Mouse (Mus musculus) urinary bladder, postnatal 36 days (tissue): ENCODE data around the gene Bcam.

Experiments used
- DNase-seq, 2 experiments: peaks; one replicate each; pipeline ENCODE4 v3.0.0; 2022; ENCODE audit warnings: low spot score in 2 of 2, mixed read lengths in 1 of 2

Gene Bcam

DNA sequence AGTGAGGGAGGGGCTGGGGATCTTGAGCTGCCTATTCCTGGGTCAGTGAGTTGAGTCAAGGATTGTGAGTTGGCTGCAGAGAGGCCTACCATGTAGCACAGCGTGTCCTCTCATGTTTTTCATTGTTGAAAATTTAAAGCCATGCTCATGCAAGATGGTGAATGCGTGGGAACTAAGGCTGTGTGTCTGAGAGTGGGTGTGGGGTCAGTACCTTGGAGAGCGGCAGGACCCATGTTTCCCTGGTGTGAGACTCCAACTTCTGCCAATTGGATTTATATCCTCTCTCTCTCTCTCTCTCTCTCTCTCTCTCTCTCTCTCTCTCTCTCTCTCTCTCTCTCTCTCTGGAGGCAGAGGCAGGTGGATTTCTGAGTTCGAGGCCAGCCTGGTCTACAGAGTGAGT lies 44.3 kb downstream of the Bcam start:
- DNase-seq, result no peak

DNA sequence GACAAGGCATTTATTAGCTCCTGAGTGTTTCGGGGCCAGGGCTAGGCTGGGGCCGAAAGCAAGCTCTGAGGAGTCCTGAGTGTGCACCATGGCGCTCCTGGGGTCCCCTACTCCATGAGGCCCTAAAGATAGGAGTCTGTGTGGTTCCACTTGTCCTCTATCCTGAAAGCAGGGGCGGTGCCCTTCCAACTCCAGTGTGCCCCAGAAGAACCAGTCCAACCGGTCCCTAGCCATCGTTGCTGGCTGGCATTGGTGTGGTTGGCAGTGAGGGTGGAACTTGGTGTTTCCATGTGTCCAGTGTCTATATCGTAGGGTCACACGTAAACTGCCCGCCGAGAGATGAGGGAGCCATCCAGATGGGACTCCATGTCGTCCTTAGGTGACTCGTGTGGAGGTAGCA lies 46.6 kb downstream of the Bcam start:
- DNase-seq, result peak; percentile 68 to 78

DNA sequence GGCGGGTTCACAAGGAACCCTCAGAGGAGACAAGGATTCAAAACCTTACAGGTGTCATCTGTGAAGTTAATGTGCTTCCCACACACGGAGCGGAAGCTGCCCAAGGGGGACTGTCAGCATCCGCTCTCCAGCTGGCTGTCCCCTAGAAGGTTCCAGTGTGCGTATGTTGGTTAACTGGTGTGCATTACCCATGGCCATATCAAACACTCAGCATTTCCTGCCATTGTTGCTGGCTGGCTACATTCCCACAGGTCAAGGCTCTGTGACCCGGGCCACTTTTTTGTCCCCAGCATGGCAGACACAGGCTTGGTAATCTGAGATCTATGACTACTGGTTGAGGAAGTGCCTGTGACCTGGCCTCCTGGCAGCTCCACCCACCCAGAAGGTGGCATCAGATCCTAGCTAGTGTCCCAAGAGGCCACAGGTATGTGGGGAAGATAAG lies 48.0 kb downstream of the Bcam start:
- DNase-seq, result peak in 1 of 2 experiments; percentile 44

DNA sequence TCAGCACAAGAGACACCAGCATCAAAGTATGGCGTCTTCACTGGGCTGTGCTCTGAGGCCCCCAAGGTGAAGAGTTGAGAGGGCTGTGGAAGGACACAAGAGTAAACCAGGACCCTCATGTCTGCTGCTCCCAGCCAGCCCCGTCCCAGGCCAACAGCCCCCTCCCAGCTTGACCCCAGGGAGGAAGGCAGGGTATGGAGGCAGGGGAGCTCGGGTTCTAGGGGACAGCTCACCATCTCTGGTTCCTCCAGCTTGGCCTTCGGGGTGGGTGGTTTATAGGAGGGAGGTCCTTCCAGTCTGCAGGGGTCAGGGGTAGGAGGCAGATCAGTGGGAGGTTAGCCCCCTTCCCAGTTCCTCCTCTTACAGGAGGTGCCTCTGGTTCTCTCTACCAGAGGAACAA lies 51.6 kb downstream of the Bcam start:
- no peak for DNase-seq

DNA sequence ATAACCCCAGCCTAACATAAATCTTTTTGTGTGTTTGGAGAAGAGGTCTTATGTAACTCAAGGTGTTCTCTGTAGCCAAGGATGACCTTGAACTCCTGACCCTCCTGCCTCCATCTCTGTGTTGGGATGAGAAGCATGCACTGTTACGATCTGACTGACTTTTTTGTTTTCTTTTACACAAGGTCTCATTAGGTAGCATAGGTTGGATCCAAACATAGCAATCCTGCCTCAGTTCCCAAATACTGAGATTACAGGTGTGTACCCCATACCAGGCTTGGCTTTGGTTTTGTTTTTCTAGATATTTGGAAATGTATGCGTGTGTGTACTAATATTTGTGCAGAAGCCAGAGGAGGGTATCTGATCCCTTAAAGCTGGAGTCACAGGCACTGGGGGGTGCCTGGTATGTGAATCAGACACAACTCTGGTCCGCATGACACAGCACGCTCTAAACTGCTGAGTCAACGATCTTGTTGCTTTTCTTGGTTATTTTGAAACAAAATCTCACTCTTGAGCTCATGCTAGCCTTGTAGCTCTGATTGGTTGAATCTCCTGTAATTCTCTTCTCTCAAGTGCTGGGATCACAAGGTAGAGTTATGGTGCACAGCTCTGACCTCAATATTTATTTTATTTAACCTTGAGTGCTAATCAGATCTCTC lies 52.4 kb downstream of the Bcam start:
- DNase-seq, result no peak

DNA sequence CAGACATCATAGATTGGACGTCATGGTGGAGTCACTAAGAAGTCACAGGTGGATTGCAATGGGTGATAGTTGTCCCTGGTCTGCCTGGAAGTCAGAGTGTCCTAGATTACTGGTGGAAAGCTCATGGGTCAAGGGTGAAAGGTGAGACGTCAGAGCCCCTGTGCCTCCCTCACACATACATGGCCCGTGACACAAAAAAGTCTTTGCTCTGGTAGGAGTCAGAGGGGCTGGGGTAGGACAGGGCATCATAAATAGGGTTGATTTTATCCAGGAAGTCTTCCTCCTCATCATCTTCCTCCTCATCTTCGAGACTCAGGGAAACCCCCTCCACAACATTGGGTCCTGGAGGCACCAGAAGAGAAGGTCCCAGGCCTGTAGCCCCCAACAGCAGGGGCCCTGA lies 53.5 kb downstream of the Bcam start:
- DNase-seq, result no peak

DNA sequence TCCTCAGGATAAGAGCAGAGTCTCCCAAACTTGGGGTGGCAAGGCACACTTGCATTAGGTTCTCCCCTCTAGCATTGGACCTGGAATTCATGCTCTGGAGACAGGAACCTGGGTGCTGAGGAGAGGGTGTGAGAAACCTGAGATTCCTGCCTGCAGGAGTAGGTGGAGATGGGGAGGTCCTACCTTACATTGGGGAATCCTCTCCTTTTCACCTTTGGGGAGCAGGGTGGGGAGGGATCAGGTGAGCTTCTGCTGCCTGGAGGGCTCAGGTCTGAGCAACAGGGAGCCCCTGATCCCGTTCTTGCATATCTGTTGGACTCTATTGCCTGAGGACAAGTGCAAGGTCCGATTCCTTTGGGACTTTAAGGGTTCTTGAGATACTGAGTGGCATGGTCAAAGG lies 54.0 kb downstream of the Bcam start:
- DNase-seq, result no peak

DNA sequence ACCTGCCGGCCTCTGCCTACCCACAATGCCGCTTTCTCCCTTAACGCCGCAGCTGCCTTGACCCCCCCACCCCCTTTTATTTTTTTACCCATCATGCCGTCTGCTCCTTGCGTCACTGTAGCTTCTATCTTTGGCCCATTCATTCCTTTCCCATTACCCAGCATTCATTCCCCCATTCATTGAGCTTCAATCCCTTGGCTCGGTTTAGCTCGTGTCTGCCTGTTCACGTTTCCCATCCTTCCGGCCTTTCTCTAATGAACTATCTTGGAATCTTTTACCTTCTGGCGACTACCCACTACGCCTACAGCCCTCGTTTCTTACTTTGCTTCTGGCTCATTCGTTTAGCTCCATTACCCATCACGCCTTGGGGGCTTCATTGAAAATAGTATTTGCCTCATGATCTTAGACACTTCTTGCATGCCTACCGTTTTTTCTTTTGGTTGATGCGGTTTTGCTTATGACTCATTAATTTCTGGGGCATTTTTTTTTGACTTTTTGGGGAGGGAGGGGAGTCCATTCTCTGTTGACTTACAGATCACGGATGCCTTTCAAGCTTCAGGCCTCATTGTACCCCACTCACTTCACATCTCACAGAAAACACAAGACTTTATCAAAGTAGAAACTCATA lies 54.6 kb downstream of the Bcam start:
- DNase-seq, result no peak

DNA sequence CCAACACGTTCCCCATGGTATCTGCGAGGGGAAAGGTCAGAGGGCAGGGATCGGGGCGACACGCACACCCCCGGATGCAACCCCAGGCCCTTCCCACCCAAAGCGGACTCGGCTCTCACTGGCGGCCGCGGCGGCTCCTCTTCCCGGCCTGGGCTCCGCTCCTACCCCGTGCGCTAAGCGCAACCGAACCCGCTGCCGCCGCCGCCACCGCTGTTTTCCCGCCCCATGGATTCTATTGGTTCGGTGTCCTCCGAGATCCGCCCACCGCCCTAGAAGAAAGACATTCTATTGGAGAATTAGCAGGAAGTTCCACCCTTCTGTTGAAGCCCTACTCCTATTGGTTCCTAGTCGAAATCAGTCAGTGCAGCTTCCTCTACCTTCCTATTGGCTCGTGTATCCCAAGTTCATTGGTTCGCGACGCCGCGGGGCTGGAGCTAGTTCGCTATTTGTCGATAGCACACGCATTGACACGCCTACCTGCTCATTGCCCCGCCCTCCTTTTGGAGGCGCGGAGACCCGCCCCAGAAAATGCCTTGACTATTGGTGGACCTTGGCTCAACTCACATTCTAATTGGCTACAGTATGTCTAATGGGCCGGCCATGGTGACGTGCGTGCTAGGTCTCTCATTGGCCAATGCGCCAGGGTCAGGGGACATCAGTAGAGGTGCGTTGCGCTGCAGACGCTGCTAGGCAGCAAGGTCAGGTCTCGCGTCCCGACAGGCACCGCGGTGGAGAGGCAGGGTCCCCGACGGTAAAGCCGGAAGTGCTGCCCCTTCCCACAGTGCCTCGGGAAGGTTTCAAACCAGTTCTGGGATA lies 55.4 kb downstream of the Bcam start, which contains the start of gene Tomm40:
TSS of gene Tomm40 (minus strand) at position 200 of the 816 bp plus-strand sequence.
- DNase-seq, result peak; percentile 98 to 99

DNA sequence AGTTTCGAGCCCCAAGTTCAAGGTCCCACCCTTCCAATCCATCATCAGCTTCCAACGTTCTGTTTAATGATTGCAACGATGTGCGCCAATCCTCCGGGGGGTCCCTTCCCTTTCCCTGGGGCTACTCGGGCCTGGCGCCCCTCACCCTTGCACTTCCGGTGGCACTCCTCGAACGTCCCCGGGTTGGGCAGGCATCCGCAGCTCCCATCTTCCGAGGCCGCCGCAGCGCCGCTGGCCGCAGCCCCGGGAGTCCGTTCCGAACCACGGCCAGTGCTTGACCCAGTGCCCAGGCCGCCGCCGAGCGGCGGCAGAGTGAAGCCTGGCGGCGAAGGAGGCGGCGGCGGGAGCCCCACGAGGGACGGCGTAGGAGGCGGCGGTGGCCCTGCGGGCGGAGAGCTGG lies 56.0 kb downstream of the Bcam start:
- no peak for DNase-seq

DNA sequence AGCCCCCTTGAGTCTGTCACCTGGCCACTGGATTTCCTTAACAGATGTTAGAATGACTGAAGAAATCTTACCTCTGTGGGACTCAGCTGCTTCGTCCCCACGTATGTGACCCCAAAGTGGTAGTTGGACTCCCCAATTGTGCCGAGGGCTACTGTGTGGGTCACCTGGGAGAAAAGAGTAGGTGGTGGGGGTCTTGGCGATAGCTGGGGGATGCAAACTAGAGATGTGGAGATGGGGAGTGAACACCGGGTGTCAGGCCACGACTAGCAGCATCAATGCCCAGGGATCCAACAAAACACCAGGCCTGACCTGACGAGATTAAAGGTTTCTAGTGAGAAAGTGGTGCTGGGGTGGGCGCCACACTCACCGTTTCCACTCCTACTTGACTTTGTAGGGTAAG lies 57.2 kb downstream of the Bcam start:
- no peak for DNase-seq

DNA sequence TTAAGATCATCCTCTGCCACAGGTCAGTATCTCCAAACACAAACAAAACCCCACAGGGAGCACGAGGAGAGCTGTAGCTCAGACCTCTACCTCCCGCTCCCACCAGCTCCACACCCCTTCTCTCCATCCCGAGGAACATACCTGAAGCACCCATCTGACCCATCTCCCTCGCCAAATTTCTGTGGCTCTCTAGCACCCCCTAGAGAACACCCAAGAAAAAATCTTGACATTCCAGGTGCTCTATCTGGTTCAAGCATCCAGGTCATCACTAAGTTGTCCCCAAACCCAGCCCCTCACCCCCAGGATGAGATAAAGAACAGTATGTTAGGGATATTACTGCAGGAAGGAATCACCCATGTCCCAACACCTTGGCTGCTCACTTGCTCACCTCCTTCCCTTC lies 57.6 kb downstream of the Bcam start:
- DNase-seq, result no peak

DNA sequence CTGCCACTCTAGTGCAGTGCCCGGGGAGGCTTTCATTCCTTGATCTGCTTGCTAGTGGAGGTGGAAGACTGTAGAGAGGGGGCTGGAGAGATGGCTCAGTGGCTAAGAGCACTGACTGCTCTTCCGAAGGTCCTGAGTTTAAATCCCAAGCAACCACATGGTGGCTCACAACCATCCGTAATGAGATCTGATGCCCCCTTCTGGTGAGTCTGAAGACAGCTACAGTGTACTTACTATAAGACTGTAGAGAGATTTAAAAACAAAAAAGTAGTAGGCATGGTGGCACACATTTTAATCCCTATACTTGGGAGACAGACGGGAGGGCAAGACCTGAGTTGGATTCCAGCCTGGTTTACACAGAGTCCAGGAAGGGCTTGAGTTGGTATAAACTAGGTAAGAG lies 58.4 kb downstream of the Bcam start:
- DNase-seq, result no peak

DNA sequence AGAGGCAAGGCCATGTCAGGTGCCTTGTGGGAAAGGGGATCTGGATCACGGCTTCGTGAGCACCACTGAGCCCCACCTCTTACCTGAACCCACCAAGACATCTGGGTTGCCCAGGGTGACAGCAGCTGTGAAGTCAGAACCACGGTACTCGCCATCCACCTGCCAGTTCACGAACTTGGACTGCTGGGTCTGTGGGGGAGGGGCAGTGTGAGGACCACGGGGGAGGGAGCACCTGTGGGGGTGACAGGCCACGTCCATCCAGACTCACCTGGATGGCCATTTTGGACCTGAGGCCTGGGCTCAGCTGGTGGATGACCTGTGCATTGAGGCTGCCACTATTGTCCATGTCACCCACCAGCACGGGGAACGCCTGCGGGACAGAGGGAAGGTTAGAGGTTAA lies 60.2 kb downstream of the Bcam start:
- no peak for DNase-seq
